Mouse (Mus musculus) neural tube, embryonic 11.5 days (tissue): ENCODE measurements at regions not wholly inside any gene's neighbourhood (a gene's known extent, or its start where the extent isn't known, plus 50 kb on each side); places are given as distances from the start of the nearest gene placed in this dataset.

Experiments
- ATAC-seq: fragments of 200-750 bp; cut with Nextera tagmentation; 2 replicates; pipeline ENCODE4 v1.8.0; 2017; ENCODE audit warnings: moderate number of reproducible peaks, mild to moderate bottlenecking, moderate TSS enrichment, moderate library complexity; ENCODE audit not compliant: insufficient read depth, low FRiP score, low TSS enrichment
- DNase-seq: peaks from one replicate; pipeline ENCODE4 v3.0.0-alpha.2; 2015; ENCODE audit warnings: low spot score
- H3K27ac ChIP-seq: fragments of 300-500 bp; sonication (generic); 2 replicates; pipeline ENCODE4 v1.5.1; 2014; ENCODE audit warnings: low read depth, mild to moderate bottlenecking, low read length
- H3K27me3 ChIP-seq: fragments of 300-500 bp; sonication (generic); 2 replicates; pipeline ENCODE4 v1.6.1; 2014; ENCODE audit warnings: mild to moderate bottlenecking, low read length, mixed read lengths; ENCODE audit not compliant: control insufficient read depth, insufficient read depth
- H3K36me3 ChIP-seq: fragments of 300-500 bp; sonication (generic); 2 replicates; pipeline ENCODE4 v1.6.1; 2014; ENCODE audit warnings: mild to moderate bottlenecking, low read length, moderate library complexity, mixed read lengths; ENCODE audit not compliant: control insufficient read depth, insufficient read depth
- H3K4me1 ChIP-seq: fragments of 300-500 bp; sonication (generic); 2 replicates; pipeline ENCODE4 v1.6.1; 2014; ENCODE audit warnings: low read length, mixed read lengths; ENCODE audit not compliant: control insufficient read depth, insufficient read depth
- H3K4me2 ChIP-seq: fragments of 300-500 bp; sonication (generic); 2 replicates; pipeline ENCODE4 v1.6.1; 2014; ENCODE audit warnings: low read depth, mild to moderate bottlenecking, moderate library complexity
- H3K4me3 ChIP-seq: fragments of 300-500 bp; sonication (generic); 2 replicates; pipeline ENCODE4 v1.5.1; 2014; ENCODE audit warnings: low read depth, low read length
- H3K9ac ChIP-seq: fragments of 300-500 bp; sonication (generic); 2 replicates; pipeline ENCODE4 v1.6.1; 2014; ENCODE audit warnings: mild to moderate bottlenecking, low read length
- H3K9me3 ChIP-seq: fragments of 300-500 bp; sonication (generic); 2 replicates; pipeline ENCODE4 v1.6.1; 2016; ENCODE audit warnings: low read length; ENCODE audit not compliant: control insufficient read depth
- WGBS: fragments of 180-500 bp; shearing (Covaris S2); extraction: QIAGEN DNeasy Blood & Tissue Kit; methylation state at CpG from one replicate; pipeline ENCODE4 v1.1.7; 2014; 5-methylcytosine and 5-hydroxymethylcytosine counted together

DNA sequence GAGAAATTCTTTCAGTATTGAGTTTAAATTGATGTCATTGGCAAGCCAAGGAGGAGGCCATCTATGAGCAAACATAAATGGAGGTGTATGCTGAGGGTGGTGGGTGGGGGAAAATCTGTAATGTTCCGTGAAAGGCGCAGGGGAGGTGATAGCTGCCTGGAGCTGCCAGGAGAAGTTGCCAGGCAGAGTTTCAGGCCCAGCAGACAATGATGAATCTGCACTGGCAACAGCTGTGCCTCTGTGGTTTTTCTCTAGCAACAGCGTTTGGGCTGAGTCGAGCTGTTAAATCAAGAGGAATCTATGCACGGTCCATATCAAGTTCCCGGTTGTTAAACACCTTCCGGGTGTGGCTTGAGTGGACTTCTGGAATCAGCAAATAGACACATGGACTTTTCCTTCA is 120.7 kb upstream of the Lhx8 start:
- Histone ChIP-seq H3K36me3 (no peaks in the 10 kb centered on the region), H3K27me3 (no peaks in the 10 kb centered on the region), H3K9me3 (no peaks in the 10 kb centered on the region), H3K4me1 (no peaks in the 10 kb centered on the region), H3K9ac (no peak overlapping the region), H3K4me2 (no peak overlapping the region), H3K4me3 (no peak overlapping the region), H3K27ac (no peak overlapping the region)
- no peak for DNase-seq
- no peak for ATAC-seq
- 85% methylated on average over 7 of the region's 7 CpGs for WGBS

DNA sequence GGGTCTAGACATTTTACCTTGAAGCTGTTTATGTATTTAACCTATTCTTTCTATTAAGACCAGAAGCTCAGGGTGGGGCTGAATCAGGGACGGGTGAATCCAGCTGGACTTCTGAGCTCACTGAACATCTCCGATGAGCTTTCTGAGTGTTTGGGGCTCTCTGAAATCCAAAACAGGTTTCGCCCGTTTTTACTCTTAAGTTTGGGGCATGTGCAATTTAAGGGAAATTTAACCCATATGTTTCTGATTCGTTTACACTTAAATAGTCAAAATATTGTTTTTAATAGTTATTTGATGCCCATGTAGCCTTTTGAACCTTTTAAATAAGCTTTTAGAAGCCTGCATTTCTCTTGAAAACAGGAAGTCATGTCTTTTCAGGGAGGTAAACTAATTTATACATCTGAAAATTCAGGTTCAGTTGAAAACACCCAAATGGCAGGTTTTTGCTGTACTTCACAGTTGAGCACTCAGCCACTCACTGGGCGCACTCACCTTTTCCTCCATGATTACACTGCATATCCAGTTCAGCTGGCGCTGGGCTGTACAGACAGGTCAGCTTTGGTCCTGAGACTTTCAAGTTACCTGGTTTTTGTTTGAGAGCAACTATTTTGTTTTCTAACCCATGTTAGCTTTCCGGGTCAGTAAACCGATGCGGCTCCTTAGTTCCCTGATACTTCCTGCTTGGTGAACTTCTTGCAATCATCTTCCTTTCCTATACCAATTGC is 113.1 kb upstream of the Lhx8 start:
- no peak for ATAC-seq

DNA sequence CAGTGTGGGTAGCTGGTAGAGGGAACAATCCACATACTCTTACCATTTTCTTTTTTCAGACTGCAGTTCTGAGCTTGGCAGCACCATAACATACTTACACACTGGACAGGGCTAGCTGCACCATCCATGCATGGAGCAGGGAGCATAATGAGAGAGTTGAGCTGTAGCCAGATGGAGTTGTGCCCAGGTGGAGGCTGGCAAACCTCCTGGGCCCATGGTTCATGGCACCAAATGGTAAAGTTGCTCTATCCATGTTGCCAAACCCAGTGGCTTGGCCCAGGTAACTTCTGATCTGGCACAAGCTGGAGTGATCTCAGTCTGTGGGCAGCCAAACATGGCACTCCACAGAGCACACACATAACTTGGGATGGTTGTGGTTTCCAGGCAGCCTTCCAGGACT is 111.0 kb upstream of the Lhx8 start:
- Histone ChIP-seq H3K4me1 (no peaks in the 10 kb centered on the region), H3K27ac (no peak overlapping the region), H3K4me3 (no peak overlapping the region), H3K9me3 (no peaks in the 10 kb centered on the region), H3K36me3 (no peaks in the 10 kb centered on the region), H3K9ac (no peak overlapping the region), H3K4me2 (no peak overlapping the region), H3K27me3 (no peaks in the 10 kb centered on the region)
- DNase-seq (no peak), ATAC-seq (no peak)

More for the DNA sequence above, 113.1 kb upstream of the Lhx8 start:
- Histone ChIP-seq H3K9ac (no peak overlapping the region), H3K27ac (no peak overlapping the region), H3K4me3 (no peak overlapping the region), H3K4me1 (no peaks in the 10 kb centered on the region), H3K4me2 (no peak overlapping the region), H3K9me3 (no peaks in the 10 kb centered on the region), H3K36me3 (no peaks in the 10 kb centered on the region), H3K27me3 (no peaks in the 10 kb centered on the region)
- no peak for DNase-seq
- 86% methylated on average over 10 of the region's 10 CpGs for WGBS

- WGBS = 63% methylated on average over 2 of the region's 2 CpGs
- Histone ChIP-seq H3K4me1 (no peaks in the 10 kb centered on the region), H3K4me3 (no peak overlapping the region), H3K27ac (no peak overlapping the region), H3K27me3 (no peaks in the 10 kb centered on the region), H3K36me3 (no peaks in the 10 kb centered on the region), H3K9ac (no peak overlapping the region), H3K9me3 (no peaks in the 10 kb centered on the region), H3K4me2 (no peak overlapping the region)
- ATAC-seq (no peak), DNase-seq (no peak)
Observed at GRCm38 (mm10) chr3:154440899-154441298, 110.4 kb upstream of the Lhx8 start.

GRCm38 (mm10) chr3:154430856-154431255 is 100.4 kb upstream of the Lhx8 start:
- Histone ChIP-seq H3K4me1 (no peaks in the 10 kb centered on the region), H3K27me3 (no peaks in the 10 kb centered on the region), H3K9ac (no peak overlapping the region), H3K4me2 (no peak overlapping the region), H3K4me3 (no peak overlapping the region), H3K9me3 (no peaks in the 10 kb centered on the region), H3K27ac (no peak overlapping the region), H3K36me3 (no peaks in the 10 kb centered on the region)
- 92% methylated on average over 7 of the region's 7 CpGs for WGBS
- no peak for ATAC-seq
- no peak for DNase-seq

DNA sequence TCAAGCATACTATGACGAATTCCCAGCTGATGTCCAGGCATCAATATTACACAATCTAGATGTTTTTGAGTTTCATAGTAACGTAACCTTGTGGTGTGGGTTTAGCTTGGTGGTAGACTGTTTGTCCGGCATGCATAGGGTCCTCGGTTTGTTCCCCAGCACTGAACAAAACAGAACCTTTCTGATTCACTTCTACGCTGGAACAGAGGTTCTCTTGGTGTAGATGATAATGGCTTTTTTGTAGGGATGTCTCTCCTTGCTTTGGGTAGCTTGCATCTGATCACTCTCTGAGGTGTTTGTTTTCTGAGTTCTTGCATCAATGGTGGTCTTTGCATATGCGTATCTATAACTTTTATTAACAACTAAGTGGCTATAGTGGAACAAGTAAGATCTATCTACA is 99.2 kb upstream of the Lhx8 start:
- no peaks in the 10 kb centered on the region for H3K4me1 ChIP-seq
- H3K4me3 ChIP-seq = no peak overlapping the region
- ATAC-seq = no peak
- DNase-seq = no peak
- no peak overlapping the region for H3K27ac ChIP-seq
- H3K36me3 ChIP-seq = no peaks in the 10 kb centered on the region
- no peak overlapping the region for H3K4me2 ChIP-seq
- H3K9ac ChIP-seq = no peak overlapping the region
- H3K9me3 ChIP-seq = no peaks in the 10 kb centered on the region
- WGBS = 93% methylated on average over 6 of the region's 6 CpGs
- no peaks in the 10 kb centered on the region for H3K27me3 ChIP-seq

DNA sequence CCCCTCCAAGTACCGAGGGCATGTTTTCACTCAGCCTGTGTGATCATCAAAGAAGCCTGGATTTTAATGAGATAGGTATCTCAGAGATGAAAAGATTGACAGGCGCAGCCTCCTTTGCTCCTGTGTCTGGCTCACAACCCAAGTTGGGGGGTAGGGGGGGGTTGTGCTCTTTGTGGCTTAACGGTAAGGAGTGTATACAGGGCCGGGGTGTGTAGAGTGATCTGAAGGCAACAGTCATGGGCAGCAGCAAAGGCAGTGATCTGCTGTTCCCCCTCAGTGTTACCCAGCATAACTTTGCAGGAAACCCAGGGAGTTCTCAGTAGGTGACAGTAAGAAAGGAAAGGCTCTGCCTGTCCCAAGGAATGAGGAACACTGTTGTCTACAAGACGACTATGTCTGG is 94.1 kb upstream of the Lhx8 start:
- H3K4me1 ChIP-seq = no peaks in the 10 kb centered on the region
- no peak overlapping the region for H3K27ac ChIP-seq
- no peaks in the 10 kb centered on the region for H3K9me3 ChIP-seq
- no peaks in the 10 kb centered on the region for H3K27me3 ChIP-seq
- H3K4me2 ChIP-seq = no peak overlapping the region
- no peak for ATAC-seq
- no peak for DNase-seq
- 88% methylated on average over 5 of the region's 5 CpGs for WGBS
- no peak overlapping the region for H3K9ac ChIP-seq
- no peak overlapping the region for H3K4me3 ChIP-seq
- no peaks in the 10 kb centered on the region for H3K36me3 ChIP-seq

DNA sequence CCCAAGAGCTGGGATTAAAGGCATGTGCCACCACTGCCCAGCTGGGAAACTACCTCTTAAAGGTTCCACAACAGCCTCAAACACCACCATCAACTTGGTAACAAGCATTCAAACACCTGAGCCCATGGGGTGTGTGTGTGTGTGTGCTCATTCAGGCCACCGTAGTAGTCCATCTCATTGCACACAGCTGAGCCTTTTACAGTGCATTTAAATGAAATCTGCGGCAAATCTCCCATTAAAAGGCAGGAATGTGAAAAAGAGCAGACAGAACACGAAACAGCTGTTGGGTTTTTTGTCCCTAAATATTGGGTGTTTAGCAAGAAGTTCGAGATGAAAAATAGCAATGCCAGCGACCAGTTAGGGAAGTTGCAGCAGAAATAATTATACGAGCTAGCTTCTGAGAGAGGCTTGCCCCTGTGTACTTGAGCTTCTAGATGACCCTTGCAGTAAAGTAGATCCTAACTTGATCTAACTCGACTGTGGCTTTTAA is 91.0 kb upstream of the Lhx8 start:
- ATAC-seq (no peak), DNase-seq (no peak)
- WGBS = 89% methylated on average over 7 of the region's 7 CpGs
- Histone ChIP-seq H3K4me1 (no peaks in the 10 kb centered on the region), H3K4me3 (no peak overlapping the region), H3K9me3 (no peaks in the 10 kb centered on the region), H3K27ac (no peak overlapping the region), H3K9ac (no peak overlapping the region), H3K27me3 (no peaks in the 10 kb centered on the region), H3K4me2 (no peak overlapping the region), H3K36me3 (no peaks in the 10 kb centered on the region)

- H3K4me3 ChIP-seq = no peak overlapping the region
- 77% methylated on average over 4 of the region's 4 CpGs for WGBS
- no peaks in the 10 kb centered on the region for H3K27me3 ChIP-seq
- H3K36me3 ChIP-seq = no peaks in the 10 kb centered on the region
- no peaks in the 10 kb centered on the region for H3K9me3 ChIP-seq
- H3K27ac ChIP-seq = no peak overlapping the region
- ATAC-seq = no peak
- no peak overlapping the region for H3K9ac ChIP-seq
- DNase-seq = no peak
- H3K4me1 ChIP-seq = no peaks in the 10 kb centered on the region
- no peak overlapping the region for H3K4me2 ChIP-seq
Observed at GRCm38 (mm10) chr3:154418177-154418832, 87.8 kb upstream of the Lhx8 start.
